Mouse (Mus musculus) lung, postnatal 0 days (tissue): ENCODE measurements at regions not wholly inside any gene's neighbourhood (a gene's known extent, or its start where the extent isn't known, plus 50 kb on each side); places are given as distances from the start of the nearest gene placed in this dataset.

Experiments
- CTCF ChIP-seq: IDR thresholded peaks from 2 replicates; pipeline ENCODE4 v1.5.1; 2016; ENCODE audit warnings: antibody characterized with exemption, mild to moderate bottlenecking
- EP300 ChIP-seq: IDR thresholded peaks from 2 replicates; pipeline ENCODE4 v1.6.1; 2016; ENCODE audit warnings: antibody characterized with exemption, mild to moderate bottlenecking, control low read depth

DNA sequence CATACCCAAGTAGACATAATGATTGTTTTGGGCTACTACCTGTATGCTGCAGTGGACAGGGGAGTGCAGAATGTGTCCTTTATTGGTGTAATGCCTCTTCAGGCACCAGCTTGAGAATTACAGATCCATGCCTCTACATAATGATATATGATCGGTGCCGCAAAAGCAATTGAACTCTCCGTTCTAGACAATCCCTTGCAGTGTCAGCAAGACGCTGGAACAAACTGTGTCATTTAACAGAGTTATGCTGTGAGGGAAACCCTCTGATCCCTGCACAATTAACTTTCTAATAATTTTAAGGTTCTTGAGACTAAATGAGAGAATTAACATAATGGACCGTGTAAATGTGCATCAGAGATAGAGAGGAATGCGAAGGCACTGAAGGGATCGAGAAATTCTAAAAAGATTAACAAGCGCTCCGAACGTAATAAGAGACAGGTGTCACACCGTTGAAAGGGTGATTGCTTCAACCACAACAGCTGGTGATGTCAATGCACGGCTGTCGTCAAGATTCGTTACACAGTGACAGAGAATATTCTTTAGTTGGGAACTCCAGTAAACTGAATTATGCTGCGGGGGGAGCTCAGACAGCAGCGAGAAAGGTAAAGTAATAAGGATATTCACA, 254.3 kb upstream of the Gpc5 start:
- TF ChIP-seq CTCF (no peak), EP300 (no peak)
